Mouse (Mus musculus) intestine, embryonic 16.5 days (tissue): ENCODE data around the gene M1ap. TPM values are rescaled to one million over a fixed set of nuclear protein-coding genes. Genes with fewer than 3 reads are reported as not detected.

Source experiments
- ATAC-seq: fragments of 200-750 bp; cut with Nextera tagmentation; 2 replicates; pipeline ENCODE4 v1.8.0; 2017; ENCODE audit warnings: moderate TSS enrichment, moderate library complexity
- H3K27ac ChIP-seq: fragments of 300-500 bp; sonication (generic); 2 replicates; pipeline ENCODE4 v1.5.1; 2014; ENCODE audit warnings: mild to moderate bottlenecking, low read length
- H3K27me3 ChIP-seq: fragments of 300-500 bp; sonication (generic); replicated peaks from 2 replicates; pipeline ENCODE4 v1.6.1; 2014; ENCODE audit warnings: low read length, control low read depth, mixed read lengths; ENCODE audit not compliant: control insufficient read depth, insufficient read depth
- H3K36me3 ChIP-seq: fragments of 300-500 bp; sonication (generic); 2 replicates; pipeline ENCODE4 v1.6.1; 2014; ENCODE audit warnings: low read length, control low read depth; ENCODE audit not compliant: control insufficient read depth, insufficient read depth
- H3K4me1 ChIP-seq: fragments of 300-500 bp; sonication (generic); 2 replicates; pipeline ENCODE4 v1.6.1; 2014; ENCODE audit warnings: low read length, control low read depth, mixed read lengths; ENCODE audit not compliant: control insufficient read depth, insufficient read depth
- H3K4me2 ChIP-seq: fragments of 300-500 bp; sonication (generic); 2 replicates; pipeline ENCODE4 v1.6.1; 2014; ENCODE audit warnings: low read depth, low read length, control low read depth
- H3K4me3 ChIP-seq: fragments of 300-500 bp; sonication (generic); 2 replicates; pipeline ENCODE4 v1.5.1; 2014; ENCODE audit warnings: mild to moderate bottlenecking, low read length
- H3K9ac ChIP-seq: fragments of 300-500 bp; sonication (generic); 2 replicates; pipeline ENCODE4 v1.6.1; 2014; ENCODE audit warnings: low read depth, low read length
- H3K9me3 ChIP-seq: fragments of 300-500 bp; sonication (generic); 2 replicates; pipeline ENCODE4 v1.6.1; 2016; ENCODE audit warnings: low read length, control low read depth; ENCODE audit not compliant: control insufficient read depth
- WGBS: fragments of 180-500 bp; shearing (Covaris S2); extraction: QIAGEN DNeasy Blood & Tissue Kit; methylation state at CpG from one replicate; pipeline ENCODE4 v1.1.7; 2014; 5-methylcytosine and 5-hydroxymethylcytosine counted together
- polyA plus RNA-seq: library from polyadenylated mRNA; unstranded; fragments of >200 nt; fragmentation: Nextera tagmentation; extraction: Ambion mirVana; gene quantifications from 2 replicates; pipeline ENCODE4 v1.2.1, GENCODE M21; 2015

Gene M1ap
- polyA plus RNA-seq, 1 experiment from 2014 or later = 0.62 TPM

DNA sequence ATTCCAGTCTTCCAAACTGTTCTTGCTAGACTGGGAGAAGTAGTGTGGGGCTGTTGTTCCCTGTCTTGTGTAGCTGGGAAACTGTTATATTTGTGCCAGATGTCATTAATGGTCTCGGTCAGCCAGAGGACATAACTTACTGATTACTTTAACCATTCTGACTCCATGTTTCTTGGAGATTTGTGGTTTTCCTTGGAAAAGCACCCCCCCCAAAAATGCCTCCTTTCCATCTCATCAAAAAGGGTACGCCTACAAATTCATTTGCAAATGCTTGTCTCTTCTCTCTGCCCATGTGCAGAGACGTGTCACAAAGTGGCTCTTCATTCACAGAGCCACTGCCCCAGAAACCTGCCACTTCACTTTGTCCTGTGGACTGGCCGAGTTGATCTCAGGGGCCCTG is 77.7 kb downstream of the M1ap start:
- H3K36me3 ChIP-seq = no peaks in the 10 kb centered on the region
- H3K4me2 ChIP-seq = no peak overlapping the region
- no peak overlapping the region for H3K4me3 ChIP-seq
- H3K27me3 ChIP-seq = no peaks in the 10 kb centered on the region
- H3K9ac ChIP-seq = no peak overlapping the region
- ATAC-seq = no peak
- no peaks in the 10 kb centered on the region for H3K9me3 ChIP-seq
- H3K27ac ChIP-seq = no peak overlapping the region
- no peaks in the 10 kb centered on the region for H3K4me1 ChIP-seq
- WGBS = 68% methylated on average over 4 of the region's 4 CpGs

DNA sequence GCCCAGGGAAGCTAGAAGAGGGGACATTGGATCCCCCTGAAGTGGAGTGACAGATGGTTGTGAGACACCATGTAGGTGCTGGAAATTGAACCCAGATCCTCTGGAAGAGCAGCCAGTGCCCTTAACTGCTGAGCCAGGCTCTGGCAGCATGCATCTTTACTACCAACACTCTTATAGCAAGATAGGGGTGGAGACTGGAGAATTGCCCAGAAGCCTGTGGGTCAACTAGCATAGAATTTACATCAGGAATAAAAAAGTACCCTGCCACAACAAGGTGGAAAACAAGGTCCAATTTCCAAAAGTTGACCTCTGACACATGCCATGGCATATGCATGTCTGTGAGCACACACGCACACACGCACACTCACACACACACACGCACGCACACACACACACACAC is 78.5 kb downstream of the M1ap start:
- Histone ChIP-seq H3K4me3 (no peak overlapping the region), H3K4me1 (no peaks in the 10 kb centered on the region), H3K36me3 (no peaks in the 10 kb centered on the region), H3K27me3 (peaks cover 3% of the 10 kb centered on the region), H3K27ac (no peak overlapping the region), H3K4me2 (no peak overlapping the region), H3K9ac (no peak overlapping the region), H3K9me3 (no peaks in the 10 kb centered on the region)
- 95% methylated on average over 4 of the region's 4 CpGs for WGBS
- ATAC-seq = no peak

DNA sequence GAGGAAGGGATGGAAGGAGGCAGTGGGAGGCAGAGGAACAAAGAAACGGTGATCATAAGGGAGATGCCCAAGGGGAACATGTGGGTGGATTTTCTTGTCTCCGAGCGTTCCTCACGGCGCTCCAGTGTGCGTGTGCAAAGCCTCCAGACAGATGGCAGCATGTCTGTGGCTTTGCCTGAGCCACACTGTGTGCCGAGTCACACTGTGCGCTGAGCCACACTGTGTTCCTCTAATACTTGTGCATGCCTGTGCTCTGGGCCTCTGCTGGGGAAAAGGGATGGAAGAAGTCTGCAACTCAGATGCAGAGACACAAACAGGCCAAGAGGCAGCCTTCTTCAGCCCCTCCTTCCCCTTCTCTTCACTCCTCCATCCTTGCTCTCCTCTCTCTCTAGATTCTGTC is 80.6 kb downstream of the M1ap start:
- H3K4me3 ChIP-seq = no peak overlapping the region
- H3K4me1 ChIP-seq = peaks cover 5% of the 10 kb centered on the region
- no peak overlapping the region for H3K27ac ChIP-seq
- no peak overlapping the region for H3K4me2 ChIP-seq
- H3K9ac ChIP-seq = no peak overlapping the region
- peaks cover 3% of the 10 kb centered on the region for H3K27me3 ChIP-seq
- H3K36me3 ChIP-seq = no peaks in the 10 kb centered on the region
- 82% methylated on average over 8 of the region's 8 CpGs for WGBS
- H3K9me3 ChIP-seq = no peaks in the 10 kb centered on the region
- no peak for ATAC-seq

DNA sequence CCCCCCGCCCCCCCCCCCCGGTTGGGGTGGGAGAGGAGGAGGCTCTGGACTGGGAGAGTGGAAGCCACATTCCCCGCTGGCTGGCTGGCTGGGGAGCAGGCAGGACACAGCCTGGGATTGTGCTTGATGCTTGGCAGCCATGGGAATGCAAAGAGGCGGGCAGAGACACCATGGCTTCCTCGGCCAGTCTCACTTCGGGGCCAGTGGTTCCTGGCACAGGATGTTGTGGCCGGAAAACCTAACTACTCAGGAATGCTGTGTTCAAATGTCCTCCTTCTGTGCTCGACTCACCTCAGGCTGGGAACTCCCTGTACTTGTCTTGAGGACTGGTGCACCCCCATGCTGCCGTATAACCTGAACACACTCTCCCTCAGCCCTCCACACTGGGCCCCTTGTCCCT is 81.0 kb downstream of the M1ap start:
- 51% methylated on average over 7 of the region's 9 CpGs for WGBS
- Histone ChIP-seq H3K4me3 (no peak overlapping the region), H3K36me3 (no peaks in the 10 kb centered on the region), H3K4me2 (no peak overlapping the region), H3K9ac (no peak overlapping the region), H3K9me3 (no peaks in the 10 kb centered on the region), H3K4me1 (peaks cover 8% of the 10 kb centered on the region), H3K27me3 (peaks cover 3% of the 10 kb centered on the region), H3K27ac (no peak overlapping the region)
- no peak for ATAC-seq

DNA sequence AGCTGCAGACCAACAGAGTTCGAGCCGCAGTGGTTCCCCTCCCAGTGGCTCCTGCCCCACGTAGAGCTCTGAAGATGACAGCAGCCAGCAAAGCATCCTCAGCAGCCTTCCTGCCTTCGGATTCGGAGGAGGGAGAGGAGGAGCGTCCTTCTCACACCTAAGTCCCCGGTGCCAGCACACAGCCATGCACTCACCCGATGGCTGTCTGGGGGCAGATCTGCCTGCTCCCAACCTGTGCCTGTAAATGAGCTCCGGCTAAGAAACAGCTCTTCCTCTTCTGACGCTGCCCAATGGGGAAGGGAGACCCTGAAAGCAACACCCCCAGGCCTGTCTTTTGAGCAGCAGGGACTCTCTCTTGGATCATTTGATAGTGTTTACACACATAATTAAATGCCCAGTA is 83.1 kb downstream of the M1ap start:
- 45% methylated on average over 10 of the region's 10 CpGs for WGBS

DNA sequence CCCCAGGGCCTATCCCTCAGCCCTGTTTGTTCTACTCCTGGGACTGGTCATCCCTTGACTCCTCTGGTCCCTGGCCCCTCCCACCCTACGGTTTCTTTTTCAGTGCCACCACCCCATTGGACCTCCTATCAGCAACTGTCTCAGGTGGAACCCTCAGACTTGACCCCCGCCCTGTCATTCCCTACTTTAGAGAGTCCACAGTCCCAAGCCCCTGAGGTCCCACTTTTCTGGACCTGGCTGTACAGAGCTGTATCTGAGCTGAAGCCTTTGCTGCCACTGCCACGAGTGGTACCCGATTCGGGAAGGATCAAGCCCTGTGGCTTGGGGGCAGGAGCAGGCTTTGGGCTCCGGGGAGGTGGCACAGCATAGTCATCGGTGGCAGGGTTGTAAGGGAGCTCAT is 84.4 kb downstream of the M1ap start:
- 79% methylated on average over 7 of the region's 7 CpGs for WGBS
- Histone ChIP-seq H3K9ac (no peak overlapping the region), H3K9me3 (no peaks in the 10 kb centered on the region), H3K36me3 (no peaks in the 10 kb centered on the region), H3K4me1 (peaks cover 18% of the 10 kb centered on the region), H3K27ac (no peak overlapping the region), H3K4me3 (no peak overlapping the region), H3K4me2 (no peak overlapping the region), H3K27me3 (peaks cover 10% of the 10 kb centered on the region)
- ATAC-seq = no peak

More for the DNA sequence above, 83.1 kb downstream of the M1ap start:
- H3K36me3 ChIP-seq = no peaks in the 10 kb centered on the region
- peaks cover 13% of the 10 kb centered on the region for H3K4me1 ChIP-seq
- no peak overlapping the region for H3K4me2 ChIP-seq
- no peak overlapping the region for H3K9ac ChIP-seq
- no peak overlapping the region for H3K27ac ChIP-seq
- H3K9me3 ChIP-seq = no peaks in the 10 kb centered on the region
- ATAC-seq = no peak
- no peak overlapping the region for H3K4me3 ChIP-seq
- peaks cover 3% of the 10 kb centered on the region for H3K27me3 ChIP-seq

DNA sequence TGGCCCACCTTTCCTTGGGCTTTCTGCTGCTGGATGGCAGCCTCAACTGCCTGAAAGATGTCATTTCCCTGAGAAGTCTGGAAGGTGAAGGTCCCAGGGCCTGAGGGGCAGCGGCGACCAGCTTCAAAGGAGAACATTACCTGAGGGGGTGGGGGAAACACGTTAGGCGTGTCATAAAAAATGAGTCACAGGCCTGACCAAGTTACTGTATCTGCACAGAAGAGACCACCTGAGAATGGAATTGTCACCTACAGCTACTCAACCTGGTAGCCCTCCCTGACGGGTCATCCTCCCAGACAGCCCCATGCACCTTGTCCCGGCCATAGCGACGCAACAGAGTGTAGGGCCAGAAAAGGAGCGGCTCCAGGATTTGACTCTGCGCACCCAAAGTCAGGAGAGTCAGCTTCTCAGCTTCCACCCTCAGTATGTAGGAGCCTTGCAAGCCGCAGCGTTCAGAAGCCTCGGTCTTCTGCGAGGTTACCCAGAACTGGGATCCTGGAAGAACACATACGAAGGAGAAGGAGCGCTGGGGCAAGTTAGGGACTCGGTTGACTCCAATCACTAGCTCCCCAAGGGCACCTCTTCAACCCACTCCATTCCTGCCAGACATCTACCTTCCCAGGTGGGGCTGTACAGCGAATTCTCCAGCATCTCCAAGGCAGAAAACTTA is 85.4 kb downstream of the M1ap start:
- no peaks in the 10 kb centered on the region for H3K36me3 ChIP-seq
- peak overlapping the region; percentile 37; the same call in 1 of the 2 replicates for H3K9ac ChIP-seq
- peak overlapping the region; percentile 94 for H3K4me2 ChIP-seq
- peak overlapping the region; percentile 77 for H3K4me3 ChIP-seq
- no peaks in the 10 kb centered on the region for H3K9me3 ChIP-seq
- H3K27ac ChIP-seq = no peak overlapping the region
- ATAC-seq = no peak
- 41% methylated on average over 18 of the region's 18 CpGs for WGBS
- H3K27me3 ChIP-seq = peaks cover 10% of the 10 kb centered on the region
- peaks cover 18% of the 10 kb centered on the region for H3K4me1 ChIP-seq

DNA sequence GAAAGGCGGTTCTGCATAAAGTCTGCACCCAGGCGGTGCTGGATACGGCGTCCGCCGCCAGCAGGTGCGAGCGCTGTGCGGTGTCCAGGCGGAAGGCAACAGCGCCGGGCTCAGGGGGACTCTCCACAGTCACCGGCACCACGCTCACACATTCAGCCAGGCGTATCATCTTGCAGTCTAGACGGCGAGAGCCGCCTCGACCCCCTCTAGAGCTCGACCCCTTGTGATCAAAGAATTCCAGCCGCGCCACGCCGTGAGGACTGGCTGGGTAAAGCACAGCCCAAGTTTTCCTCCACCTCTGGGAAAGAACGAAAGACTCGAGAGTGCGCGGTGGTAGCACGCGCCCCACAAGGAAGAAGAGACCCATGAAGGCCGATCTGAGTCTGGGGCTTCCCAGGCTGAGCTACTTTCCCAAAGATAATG is 86.1 kb downstream of the M1ap start:
- Histone ChIP-seq H3K9ac (peak overlapping the region; percentile 78), H3K4me2 (peak overlapping the region; percentile 94), H3K4me3 (peak overlapping the region; percentile 77), H3K36me3 (no peaks in the 10 kb centered on the region), H3K4me1 (peaks cover 18% of the 10 kb centered on the region), H3K27me3 (peaks cover 10% of the 10 kb centered on the region), H3K27ac (peak overlapping the region; percentile 84), H3K9me3 (no peaks in the 10 kb centered on the region)
- WGBS = under 1% methylated on average over 31 of the region's 31 CpGs
- ATAC-seq = peak; percentile 64

DNA sequence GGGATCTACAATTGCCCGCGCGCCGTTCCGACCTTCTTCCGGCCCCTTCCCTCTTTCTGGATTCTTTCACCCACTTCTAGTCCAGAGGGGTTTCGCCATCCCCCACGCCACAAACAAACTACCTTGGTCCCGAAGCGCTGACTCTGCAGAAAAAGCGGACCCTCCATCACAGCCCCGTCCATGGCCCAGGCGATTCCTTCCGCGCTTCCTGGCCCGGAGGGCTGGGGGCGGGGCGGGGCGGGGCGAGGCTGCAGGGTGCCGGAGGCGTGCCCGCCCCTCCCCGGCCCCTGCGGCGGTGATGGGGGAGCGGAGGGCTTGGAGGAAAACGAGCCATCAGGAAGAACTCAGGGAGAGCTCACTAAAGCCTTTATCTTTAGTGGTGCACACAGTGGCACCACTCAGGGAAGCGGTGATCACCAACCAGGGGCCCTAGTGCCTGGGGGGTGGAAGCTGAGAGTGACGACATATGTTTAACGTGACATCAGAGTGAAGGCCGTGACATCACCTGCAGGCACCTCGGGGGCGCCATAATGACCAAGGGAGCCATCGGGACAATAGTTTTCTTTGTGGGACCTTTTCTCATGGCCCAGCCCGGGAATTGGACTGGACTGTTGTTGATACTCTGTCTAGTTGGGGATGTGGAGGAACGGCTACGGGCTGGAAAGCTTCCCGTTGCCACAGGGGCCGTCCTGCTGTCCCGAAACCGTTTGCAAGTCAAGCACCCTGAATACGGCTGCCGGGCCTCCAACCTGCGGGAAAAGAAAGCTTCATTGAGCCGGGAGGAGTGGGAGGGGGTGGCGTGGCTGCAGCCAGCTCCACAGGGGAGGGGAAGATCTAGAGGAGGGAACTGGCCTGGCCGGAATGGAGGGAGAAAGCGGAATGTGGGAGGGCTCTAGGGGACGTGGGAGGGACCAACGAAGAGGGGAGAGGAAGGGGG is 86.8 kb downstream of the M1ap start, which contains the start of the genes Dok1 and Loxl3:
Gene Dok1, minus strand, starts transcription at position 223 of the 937 bp plus-strand sequence.
Gene Loxl3, plus strand, starts transcription at position 925 of the 937 bp plus-strand sequence.
- Histone ChIP-seq H3K4me2 (peak within 1 kb of the TSS; percentile 94), H3K9me3 (no peaks in the 10 kb centered on the region), H3K27me3 (peaks cover 10% of the 10 kb centered on the region), H3K4me1 (peaks cover 21% of the 10 kb centered on the region), H3K27ac (peak within 1 kb of the TSS; percentile 84), H3K4me3 (peak within 1 kb of the TSS; percentile 77), H3K36me3 (no peaks in the 10 kb centered on the region), H3K9ac (peak within 1 kb of the TSS; percentile 78)
- WGBS = under 1% methylated on average over 51 of the region's 51 CpGs
- peak; percentile 91 for ATAC-seq
